Mouse (Mus musculus) kidney, embryonic 15.5 days (tissue): Measurements from ENCODE around the gene Cyp2c68. TPM values are rescaled to one million over a fixed set of nuclear protein-coding genes. Genes with fewer than 3 reads are reported as not detected.
"Not testable (repeated sequence)": the region's sequence is repeated elsewhere in the genome, so short reads cannot be mapped to it uniquely, and the experiment has no call there.

Experiments
- ATAC-seq: fragments of 200-750 bp; cut with Nextera tagmentation; replicated peaks from 2 replicates; pipeline ENCODE4 v1.8.0; 2017; ENCODE audit warnings: moderate TSS enrichment; ENCODE audit not compliant: low FRiP score
- H3K27ac ChIP-seq: fragments of 300-500 bp; sonication (generic); 2 replicates; pipeline ENCODE4 v1.5.1; 2015; ENCODE audit warnings: mild to moderate bottlenecking, inconsistent platforms
- H3K27me3 ChIP-seq: fragments of 300-500 bp; sonication (generic); 2 replicates; pipeline ENCODE4 v1.6.1; 2015; ENCODE audit warnings: inconsistent platforms
- H3K36me3 ChIP-seq: fragments of 300-500 bp; sonication (generic); 2 replicates; pipeline ENCODE4 v1.6.1; 2015; ENCODE audit warnings: inconsistent platforms
- H3K4me1 ChIP-seq: fragments of 300-500 bp; sonication (generic); 2 replicates; pipeline ENCODE4 v1.6.1; 2015; ENCODE audit warnings: inconsistent platforms
- H3K4me2 ChIP-seq: fragments of 300-500 bp; sonication (generic); 2 replicates; pipeline ENCODE4 v1.6.1; 2015; ENCODE audit warnings: moderate library complexity, mild to moderate bottlenecking, inconsistent platforms
- H3K4me3 ChIP-seq: fragments of 300-500 bp; sonication (generic); replicated peaks from 2 replicates; pipeline ENCODE4 v1.5.1; 2015; ENCODE audit warnings: mild to moderate bottlenecking, inconsistent platforms
- H3K9ac ChIP-seq: fragments of 300-500 bp; sonication (generic); 2 replicates; pipeline ENCODE4 v1.6.1; 2015; ENCODE audit warnings: mild to moderate bottlenecking, inconsistent platforms
- H3K9me3 ChIP-seq: fragments of 300-500 bp; sonication (generic); replicated peaks from 2 replicates; pipeline ENCODE4 v1.6.1; 2016; ENCODE audit warnings: inconsistent platforms
- WGBS: fragments of 180-500 bp; shearing (Covaris S2); methylation state at CpG from one replicate; pipeline ENCODE4 v1.1.7; 2015; ENCODE audit warnings: mixed read lengths; 5-methylcytosine and 5-hydroxymethylcytosine counted together
- polyA plus RNA-seq: library from polyadenylated mRNA; unstranded; fragments of >200 nt; fragmentation: Nextera tagmentation; extraction: Ambion mirVana; gene quantifications from 2 replicates; pipeline ENCODE4 v1.2.1, GENCODE M21; 2015

Cyp2c68 gene
- 1.0 and 2.6 TPM in 2 replicates for polyA plus RNA-seq

DNA sequence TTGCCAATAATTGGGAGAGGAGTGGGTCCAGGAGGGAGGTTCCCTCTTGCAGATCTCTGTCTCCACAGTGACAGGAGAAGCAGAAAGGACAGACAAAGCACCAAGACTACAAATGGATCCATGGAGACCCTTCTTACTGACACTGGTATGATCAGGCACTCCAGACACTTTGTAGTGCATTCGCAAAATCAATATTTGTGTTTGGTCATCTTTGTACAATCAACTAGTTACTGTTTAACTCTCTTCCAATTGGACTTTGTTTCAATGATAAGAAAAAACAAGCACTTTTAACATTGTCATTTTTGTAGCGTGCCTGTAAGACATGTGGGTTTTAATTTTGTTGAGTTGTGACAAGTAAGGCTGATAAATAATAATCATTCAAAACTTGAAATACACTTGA lies at the start of gene Cyp2c68:
Gene Cyp2c68 (minus strand): TSS at position 135 of the 400 bp plus-strand sequence.
- 83% methylated on average over 2 of the region's 2 CpGs for WGBS
- H3K27ac ChIP-seq, result no peak within 1 kb of the TSS
- no peaks in the 10 kb centered on the region for H3K9me3 ChIP-seq
- no peaks in the 10 kb centered on the region for H3K36me3 ChIP-seq
- no peak within 1 kb of the TSS for H3K9ac ChIP-seq
- no peak within 1 kb of the TSS for H3K4me3 ChIP-seq
- no peaks in the 10 kb centered on the region for H3K4me1 ChIP-seq
- H3K4me2 ChIP-seq, result no peak within 1 kb of the TSS
- ATAC-seq, result no peak
- H3K27me3 ChIP-seq, result no peaks in the 10 kb centered on the region

DNA sequence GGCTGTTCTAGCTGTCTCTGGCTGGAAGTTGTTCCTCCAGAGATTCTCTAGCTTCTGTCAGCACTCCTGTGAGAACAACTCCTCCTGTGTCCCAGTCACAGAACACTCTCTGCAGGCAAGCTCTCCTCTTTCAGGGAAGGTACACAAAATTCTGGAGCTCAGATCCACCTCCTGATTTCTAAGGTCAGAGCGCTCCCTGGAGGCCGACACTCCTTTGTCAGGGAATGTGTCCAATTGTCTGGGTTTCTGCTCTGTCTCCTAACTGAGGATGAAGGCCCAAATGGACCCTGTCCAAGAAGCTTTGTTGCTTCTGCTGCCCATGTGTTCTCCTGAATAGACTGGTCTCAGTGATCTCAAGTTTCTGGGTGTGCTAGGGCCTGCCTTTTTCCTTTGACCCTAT lies 44.6 kb upstream of the Cyp2c68 start:
- WGBS, result 80% methylated on average over 2 of the region's 2 CpGs
- not testable (repeated sequence) for H3K4me1 ChIP-seq

DNA sequence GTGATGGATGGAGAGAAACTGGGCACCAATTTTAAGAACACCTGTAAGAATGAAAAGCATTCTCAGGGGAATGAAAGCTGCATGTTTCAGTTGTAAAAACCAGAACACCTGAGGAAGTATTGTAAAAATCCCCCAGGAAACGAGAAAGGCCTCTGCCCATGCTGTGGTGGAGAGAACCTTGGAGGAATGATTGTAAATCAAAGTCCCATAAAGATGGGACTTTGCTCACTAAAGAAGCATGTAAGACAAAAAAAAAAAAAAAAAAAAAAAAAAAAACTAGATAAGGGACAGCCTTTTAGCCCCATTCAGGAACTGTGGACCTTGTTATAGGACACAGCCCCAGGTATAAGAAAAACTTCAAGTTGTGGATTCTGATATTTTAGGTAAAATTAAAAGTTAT lies 4.5 kb upstream of the Cyp2c68 start:
- no peak for ATAC-seq
- no peak overlapping the region for H3K4me3 ChIP-seq
- H3K4me2 ChIP-seq, result no peak overlapping the region
- H3K27me3 ChIP-seq, result no peaks in the 10 kb centered on the region
- H3K36me3 ChIP-seq, result no peaks in the 10 kb centered on the region
- H3K4me1 ChIP-seq, result no peaks in the 10 kb centered on the region
- no peak overlapping the region for H3K27ac ChIP-seq
- H3K9ac ChIP-seq, result no peak overlapping the region
- no peaks in the 10 kb centered on the region for H3K9me3 ChIP-seq
- 47% methylated on average over 1 of the region's 1 CpGs for WGBS

More for the DNA sequence above, 44.6 kb upstream of the Cyp2c68 start:
- not testable (repeated sequence) for ATAC-seq, H3K27me3 ChIP-seq, H3K4me3 ChIP-seq, H3K9me3 ChIP-seq, H3K36me3 ChIP-seq, H3K4me2 ChIP-seq, H3K27ac ChIP-seq, H3K9ac ChIP-seq

- not testable (repeated sequence) for H3K36me3 ChIP-seq, ATAC-seq, H3K4me2 ChIP-seq, H3K9me3 ChIP-seq, H3K4me1 ChIP-seq, H3K9ac ChIP-seq, H3K27me3 ChIP-seq, H3K4me3 ChIP-seq, H3K27ac ChIP-seq
- 57% methylated on average over 1 of the region's 1 CpGs for WGBS
Observed at GRCm38 (mm10) chr19:39744361-39744760, 3.5 kb upstream of the Cyp2c68 start.

DNA sequence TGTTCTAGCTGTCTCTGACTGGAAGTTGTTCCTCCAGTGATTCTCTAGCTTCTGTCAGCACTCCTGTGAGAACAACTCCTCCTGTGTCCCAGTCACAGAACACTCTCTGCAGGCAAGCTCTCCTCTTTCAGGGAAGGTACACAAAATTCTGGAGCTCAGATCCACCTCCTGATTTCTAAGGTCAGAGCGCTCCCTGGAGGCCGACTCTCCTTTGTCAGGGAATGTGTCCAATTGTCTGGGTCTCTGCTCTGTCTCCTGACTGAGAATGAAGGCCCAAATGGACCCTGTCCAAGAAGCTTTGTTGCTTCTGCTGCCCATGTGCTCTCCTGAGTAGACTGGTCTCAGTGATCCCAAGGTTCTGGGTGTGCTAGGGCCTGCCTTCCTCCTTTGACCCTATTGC lies 29.7 kb downstream of the Cyp2c68 start:
- not testable (repeated sequence) for H3K27me3 ChIP-seq, H3K9ac ChIP-seq, H3K4me1 ChIP-seq, H3K9me3 ChIP-seq, ATAC-seq, H3K36me3 ChIP-seq, H3K4me3 ChIP-seq, H3K27ac ChIP-seq, H3K4me2 ChIP-seq
- WGBS, result 85% methylated on average over 2 of the region's 2 CpGs

GRCm38 (mm10) chr19:39665650-39666049 lies 75.2 kb downstream of the Cyp2c68 start:
- not testable (repeated sequence) for H3K27ac ChIP-seq, H3K9ac ChIP-seq, ATAC-seq, H3K4me2 ChIP-seq, H3K36me3 ChIP-seq, H3K4me3 ChIP-seq, H3K27me3 ChIP-seq, H3K9me3 ChIP-seq, H3K4me1 ChIP-seq

GRCm38 (mm10) chr19:39652381-39652780 lies 88.5 kb downstream of the Cyp2c68 start:
- no peak for ATAC-seq
- Histone ChIP-seq H3K9me3 (peaks cover 7% of the 10 kb centered on the region; the same call in 1 of the 2 replicates), H3K4me2 (no peak overlapping the region), H3K4me3 (no peak overlapping the region), H3K4me1 (no peaks in the 10 kb centered on the region), H3K27ac (no peak overlapping the region), H3K36me3 (no peaks in the 10 kb centered on the region), H3K27me3 (no peaks in the 10 kb centered on the region), H3K9ac (no peak overlapping the region)
- WGBS, result 41% methylated on average over 1 of the region's 1 CpGs

- no peak within 1 kb of the TSS for H3K9ac ChIP-seq
- H3K4me1 ChIP-seq, result no peaks in the 10 kb centered on the region
- no peaks in the 10 kb centered on the region for H3K27me3 ChIP-seq
- no peaks in the 10 kb centered on the region for H3K36me3 ChIP-seq
- WGBS, result 88% methylated on average over 1 of the region's 1 CpGs
- no peak within 1 kb of the TSS for H3K27ac ChIP-seq
- ATAC-seq, result no peak
- peaks cover 8% of the 10 kb centered on the region; the same call in 1 of the 2 replicates for H3K9me3 ChIP-seq
- no peak within 1 kb of the TSS for H3K4me3 ChIP-seq
- no peak within 1 kb of the TSS for H3K4me2 ChIP-seq
Observed at GRCm38 (mm10) chr19:39648938-39649337, 91.9 kb downstream of the Cyp2c68 start, which contains the start of gene Cyp2c67. Cyp2c67 (minus strand) TSS chr19:39649051.

DNA sequence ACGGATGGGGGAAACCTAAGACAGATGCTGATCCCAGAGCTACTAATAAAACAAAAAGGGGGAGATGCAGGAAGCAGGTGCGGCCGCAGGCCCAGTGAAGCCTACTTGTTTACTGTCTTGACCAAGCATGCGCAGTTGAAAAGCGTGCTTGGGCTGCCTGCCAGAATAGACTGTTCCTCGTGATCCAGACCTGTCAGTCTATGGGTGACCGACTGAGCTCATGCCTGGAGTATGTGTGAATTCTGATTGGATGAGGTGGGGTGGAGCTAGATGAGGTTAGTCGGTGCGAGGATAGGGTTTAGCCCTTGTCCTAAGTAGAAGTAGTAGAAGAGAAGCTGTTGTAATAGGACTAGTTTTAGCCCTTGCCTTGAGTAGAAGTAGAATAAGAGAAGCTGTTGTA lies 93.3 kb downstream of the Cyp2c68 start:
- H3K9me3 ChIP-seq, result peaks cover 8% of the 10 kb centered on the region; the same call in 1 of the 2 replicates
- no peak overlapping the region for H3K27ac ChIP-seq
- H3K36me3 ChIP-seq, result no peaks in the 10 kb centered on the region
- no peak overlapping the region for H3K4me3 ChIP-seq
- no peak overlapping the region for H3K9ac ChIP-seq
- no peak overlapping the region for H3K4me2 ChIP-seq
- H3K27me3 ChIP-seq, result no peaks in the 10 kb centered on the region
- no peak for ATAC-seq
- 90% methylated on average over 9 of the region's 9 CpGs for WGBS
- H3K4me1 ChIP-seq, result no peaks in the 10 kb centered on the region

DNA sequence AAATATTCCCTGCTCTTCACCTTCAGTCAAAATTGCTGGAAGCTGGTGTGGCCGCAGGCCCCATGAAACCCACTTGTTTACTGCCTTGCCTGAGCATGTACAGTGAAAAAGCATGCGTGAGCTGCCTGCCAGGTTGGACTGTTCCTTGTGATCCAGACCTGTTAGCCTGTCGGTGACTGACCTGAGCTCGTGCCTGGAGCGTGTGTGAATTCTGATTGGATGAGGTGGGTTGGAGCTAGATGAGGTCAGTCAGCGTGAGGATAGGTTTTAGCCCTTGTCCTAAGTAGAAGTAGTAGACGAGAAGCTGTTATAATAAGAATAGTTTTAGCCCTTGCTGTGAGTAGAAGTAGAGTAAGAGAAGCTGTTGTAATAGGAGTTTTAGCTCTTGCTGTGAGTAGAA lies 96.3 kb downstream of the Cyp2c68 start:
- WGBS, result 88% methylated on average over 7 of the region's 7 CpGs
- not testable (repeated sequence) for ATAC-seq, H3K4me3 ChIP-seq, H3K36me3 ChIP-seq, H3K9me3 ChIP-seq, H3K27ac ChIP-seq, H3K4me2 ChIP-seq, H3K9ac ChIP-seq, H3K27me3 ChIP-seq, H3K4me1 ChIP-seq

Other genes starting within 250 kb of the Cyp2c68 start
- gene Cyp2c39, start 230.2 kb downstream of the Cyp2c68 start, polyA plus RNA-seq, result not detected in 2 replicates
- gene Cyp2c67, start 92.0 kb downstream of the Cyp2c68 start, polyA plus RNA-seq, result not detected in 2 replicates
- not detected in 2 replicates for gene Cyp2c40, start 71.8 kb upstream of the Cyp2c68 start, polyA plus RNA-seq
- gene Cyp2c69, start 145.7 kb upstream of the Cyp2c68 start, polyA plus RNA-seq, result not detected in 2 replicates